Mouse (Mus musculus) heart, postnatal 0 days (tissue): Measurements from ENCODE around the gene Sec24a. TPM values are rescaled to one million over a fixed set of nuclear protein-coding genes. Genes with fewer than 3 reads are reported as not detected.

ENCODE experiments used
- ATAC-seq: fragments of 200-750 bp; cut with Nextera tagmentation; 2 replicates; pipeline ENCODE4 v1.8.0; 2017; ENCODE audit warnings: low read depth, moderate number of reproducible peaks, moderate library complexity; ENCODE audit not compliant: insufficient read depth
- DNase-seq: peaks from one replicate; pipeline ENCODE4 v3.0.0-alpha.2; 2016; ENCODE audit warnings: low spot score
- H3K27ac ChIP-seq: fragments of 300-500 bp; sonication (generic); 2 replicates; pipeline ENCODE4 v1.5.1; 2014; ENCODE audit warnings: low read depth, mild to moderate bottlenecking
- H3K27me3 ChIP-seq: fragments of 300-500 bp; sonication (generic); 2 replicates; pipeline ENCODE4 v1.6.1; 2014; ENCODE audit warnings: low read length, mixed read lengths; ENCODE audit not compliant: control insufficient read depth, insufficient read depth
- H3K36me3 ChIP-seq: fragments of 300-500 bp; sonication (generic); replicated peaks from 2 replicates; pipeline ENCODE4 v1.6.1; 2014; ENCODE audit warnings: low read length, mixed read lengths; ENCODE audit not compliant: control insufficient read depth, insufficient read depth
- H3K4me1 ChIP-seq: fragments of 300-500 bp; sonication (generic); 2 replicates; pipeline ENCODE4 v1.6.1; 2014; ENCODE audit warnings: antibody characterized with exemption; ENCODE audit not compliant: control insufficient read depth, insufficient read depth
- H3K4me2 ChIP-seq: fragments of 300-500 bp; sonication (generic); 2 replicates; pipeline ENCODE4 v1.6.1; 2014; ENCODE audit warnings: low read depth, mild to moderate bottlenecking, low read length, moderate library complexity
- H3K4me3 ChIP-seq: fragments of 300-500 bp; sonication (generic); 2 replicates; pipeline ENCODE4 v1.5.1; 2014; ENCODE audit warnings: low read depth, low read length
- H3K9ac ChIP-seq: fragments of 300-500 bp; sonication (generic); replicated peaks from 2 replicates; pipeline ENCODE4 v1.6.1; 2014; ENCODE audit warnings: low read depth, low read length, mixed read lengths
- H3K9me3 ChIP-seq: fragments of 300-500 bp; sonication (generic); replicated peaks from 2 replicates; pipeline ENCODE4 v1.6.1; 2016; ENCODE audit warnings: low read length; ENCODE audit not compliant: control insufficient read depth
- CTCF ChIP-seq: IDR thresholded peaks from 2 replicates; pipeline ENCODE4 v1.5.1; 2016; ENCODE audit warnings: antibody characterized with exemption, control low read depth, low read depth
- EP300 ChIP-seq: IDR thresholded peaks from 2 replicates; pipeline ENCODE4 v1.6.1; 2016; ENCODE audit warnings: antibody characterized with exemption, low read depth
- WGBS: fragments of 180-500 bp; shearing (Covaris S2); extraction: QIAGEN DNeasy Blood & Tissue Kit; methylation state at CpG from one replicate; pipeline ENCODE4 v1.1.7; 2014; 5-methylcytosine and 5-hydroxymethylcytosine counted together
- polyA plus RNA-seq: library from polyadenylated mRNA; unstranded; fragments of >200 nt; fragmentation: Nextera tagmentation; extraction: Ambion mirVana; gene quantifications from 2 replicates; pipeline ENCODE4 v1.2.1, GENCODE M21; 2015
- total RNA-seq: library from RNA; depleted of rRNA; stranded (reverse); fragments of >200 nt; gene quantifications from 2 replicates; pipeline ENCODE4 v1.2.3, GENCODE M21; 2014; ENCODE audit warnings: low replicate concordance; rRNA removed

The Sec24a gene
- total RNA-seq (8.3 and 11.8 TPM in 2 replicates), polyA plus RNA-seq (6.2 and 7.3 TPM in 2 replicates)

- under 1% methylated on average over 30 of the region's 30 CpGs for WGBS
- Histone ChIP-seq H3K9ac (peak within 1 kb of the TSS; percentile 70), H3K27ac (peak within 1 kb of the TSS; percentile 44), H3K9me3 (no peaks in the 10 kb centered on the region), H3K36me3 (no peaks in the 10 kb centered on the region), H3K4me2 (peak within 1 kb of the TSS; percentile 75), H3K27me3 (no peaks in the 10 kb centered on the region), H3K4me1 (peaks cover 12% of the 10 kb centered on the region; the same call in 1 of the 2 replicates), H3K4me3 (peak within 1 kb of the TSS; percentile 70)
- TF ChIP-seq EP300 = no peak
- peak; percentile 38 for TF ChIP-seq CTCF
- ATAC-seq = peak; percentile 96
- DNase-seq = peak; percentile 80
These were observed at the start of gene Sec24a, which contains the start of gene Sar1b for GRCm38 (mm10) chr11:51763213-51763907. Gene Sec24a (minus strand): TSS chr11:51763634. Gene Sar1b (plus strand): TSS chr11:51763687.

DNA sequence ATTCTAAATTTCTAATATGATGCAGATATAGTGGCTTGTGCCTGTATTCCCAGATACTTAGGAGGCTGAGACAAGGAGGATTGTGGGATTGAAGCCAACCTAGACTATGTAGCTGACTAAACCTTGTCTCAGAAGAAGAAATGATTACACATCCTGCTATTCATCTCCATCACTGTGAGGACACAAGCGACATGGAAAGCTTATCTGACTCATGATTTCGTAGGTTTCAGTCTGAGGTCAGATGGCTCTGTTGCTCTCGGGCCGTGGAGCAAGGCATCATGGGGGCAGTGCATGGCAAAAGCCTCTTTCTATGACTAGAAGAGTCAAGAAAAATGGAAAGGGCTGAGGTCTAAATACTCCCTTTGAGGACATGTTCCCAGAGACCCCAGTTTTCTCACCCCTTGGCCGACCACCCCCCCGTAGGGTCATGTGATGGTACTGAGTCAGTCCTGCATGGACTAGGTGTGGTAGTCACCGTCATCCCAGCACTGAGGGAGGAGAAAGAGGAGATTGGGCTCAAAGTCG is 48.6 kb upstream of the Sec24a start:
- Histone ChIP-seq H3K4me2 (no peak overlapping the region), H3K9me3 (no peaks in the 10 kb centered on the region), H3K36me3 (peaks cover 8% of the 10 kb centered on the region), H3K9ac (no peak overlapping the region), H3K27ac (no peak overlapping the region), H3K4me1 (no peaks in the 10 kb centered on the region), H3K4me3 (no peak overlapping the region), H3K27me3 (no peaks in the 10 kb centered on the region)
- ATAC-seq = no peak
- no peak for DNase-seq
- no peak for TF ChIP-seq CTCF
- WGBS = 83% methylated on average over 8 of the region's 8 CpGs

- TF ChIP-seq CTCF (peak; percentile 21; the same call in 1 of the 2 replicates), EP300 (no peak)
- no peak overlapping the region for H3K4me2 ChIP-seq
- ATAC-seq (no peak), DNase-seq (no peak)
- H3K36me3 ChIP-seq = no peaks in the 10 kb centered on the region
- H3K27me3 ChIP-seq = no peaks in the 10 kb centered on the region
- 79% methylated on average over 4 of the region's 4 CpGs for WGBS
- H3K9me3 ChIP-seq = no peaks in the 10 kb centered on the region
- H3K4me1 ChIP-seq = no peaks in the 10 kb centered on the region
- no peak overlapping the region for H3K27ac ChIP-seq
- H3K9ac ChIP-seq = no peak overlapping the region
- H3K4me3 ChIP-seq = no peak overlapping the region
These were observed 47.8 kb upstream of the Sec24a start for GRCm38 (mm10) chr11:51811230-51811629.

- Histone ChIP-seq H3K9me3 (no peaks in the 10 kb centered on the region), H3K4me2 (no peak overlapping the region), H3K27ac (no peak overlapping the region), H3K9ac (no peak overlapping the region), H3K4me1 (peaks cover 7% of the 10 kb centered on the region), H3K4me3 (no peak overlapping the region), H3K27me3 (no peaks in the 10 kb centered on the region), H3K36me3 (no peaks in the 10 kb centered on the region)
- ATAC-seq (no peak), DNase-seq (peak; percentile 24)
- WGBS = 54% methylated on average over 6 of the region's 6 CpGs
- TF ChIP-seq EP300 (no peak), CTCF (peak; percentile 11; the same call in 1 of the 2 replicates)
These were observed 46.3 kb upstream of the Sec24a start for GRCm38 (mm10) chr11:51809632-51810224.

- no peak for DNase-seq
- H3K9ac ChIP-seq = no peak overlapping the region
- TF ChIP-seq EP300 (no peak), CTCF (no peak)
- no peak overlapping the region for H3K4me2 ChIP-seq
- no peaks in the 10 kb centered on the region for H3K9me3 ChIP-seq
- no peaks in the 10 kb centered on the region for H3K27me3 ChIP-seq
- H3K27ac ChIP-seq = no peak overlapping the region
- H3K4me1 ChIP-seq = peaks cover 7% of the 10 kb centered on the region
- WGBS = 52% methylated on average over 13 of the region's 13 CpGs
- no peak for ATAC-seq
- H3K36me3 ChIP-seq = no peaks in the 10 kb centered on the region
- no peak overlapping the region for H3K4me3 ChIP-seq
These were observed 43.9 kb upstream of the Sec24a start for GRCm38 (mm10) chr11:51807108-51807879.
